Mouse (Mus musculus): Measurements from ENCODE around the gene Flot1. TPM values are rescaled to one million over a fixed set of nuclear protein-coding genes. Genes with fewer than 3 reads are reported as not detected.

Gene Flot1
- polyA plus RNA-seq, 1 experiment from 2014 or later = 55.8 TPM

DNA sequence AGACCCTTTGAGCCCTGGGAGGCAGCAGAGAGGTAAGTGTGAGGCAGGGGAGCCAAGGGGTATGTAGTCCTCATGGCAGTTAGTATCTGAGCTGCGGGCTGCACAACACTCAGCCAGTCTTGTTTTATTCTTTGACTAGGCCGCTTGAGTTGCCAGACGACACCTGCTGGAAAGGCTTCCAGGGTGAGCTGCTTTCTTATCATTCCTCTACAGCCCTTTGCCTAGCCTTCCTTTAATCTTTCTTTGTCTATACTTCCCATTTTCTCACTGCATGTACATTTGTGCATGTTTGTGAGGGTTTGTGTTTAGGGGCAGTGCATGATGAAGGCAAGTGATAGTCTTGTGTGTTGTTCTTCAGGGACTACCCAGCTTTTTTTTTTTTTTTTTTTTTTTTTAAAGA is 27.9 kb downstream of the Flot1 start:
- Histone ChIP-seq H3K4me1 (ENCODE audit: control insufficient read depth, insufficient read depth, low read length) (no peaks in the 10 kb centered on the region), H3K9ac (ENCODE audit: low read length) (no peak overlapping the region), H3K4me3 (replicated peaks; ENCODE audit: low read length) (no peak overlapping the region), H3K4me2 (ENCODE audit: low read depth, low read length) (no peak overlapping the region), H3K27ac (ENCODE audit: low read length) (no peak overlapping the region), H3K36me3 (ENCODE audit: control insufficient read depth, insufficient read depth, low read length) (peaks cover 11% of the 10 kb centered on the region; the same call in 1 of the 2 replicates), H3K27me3 (ENCODE audit: control insufficient read depth, insufficient read depth, low read length) (no peaks in the 10 kb centered on the region), H3K9me3 (replicated peaks; ENCODE audit: control insufficient read depth, low read length) (no peaks in the 10 kb centered on the region)
- WGBS = 83% methylated on average over 3 of the region's 3 CpGs
- no peak for ATAC-seq (ENCODE audit: insufficient read depth, low FRiP score)

DNA sequence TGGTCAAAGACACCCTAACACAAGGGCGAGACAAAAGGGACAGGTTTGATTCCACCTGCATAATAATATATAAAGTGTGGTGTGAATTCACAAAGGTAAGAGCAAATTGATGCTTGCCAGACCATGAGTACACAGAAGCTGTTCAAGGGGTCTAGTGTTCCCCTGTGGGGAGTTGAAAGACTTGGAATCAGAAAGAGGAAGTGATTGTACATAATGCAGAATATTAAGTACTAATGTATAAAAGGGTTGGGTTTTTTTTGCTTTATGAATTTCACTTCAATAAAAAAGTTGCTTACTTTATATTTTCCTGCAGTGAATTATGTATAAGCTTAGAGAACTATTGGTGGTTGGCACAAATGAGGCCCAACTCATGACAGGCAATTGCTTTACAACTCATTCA is 36.3 kb downstream of the Flot1 start:
- Histone ChIP-seq H3K4me2 (ENCODE audit: low read depth, low read length) (no peak overlapping the region), H3K9me3 (replicated peaks; ENCODE audit: control insufficient read depth, low read length) (no peaks in the 10 kb centered on the region), H3K27ac (ENCODE audit: low read length) (no peak overlapping the region), H3K36me3 (ENCODE audit: control insufficient read depth, insufficient read depth, low read length) (peaks cover 13% of the 10 kb centered on the region; the same call in 1 of the 2 replicates), H3K4me1 (ENCODE audit: control insufficient read depth, insufficient read depth, low read length) (peaks cover 9% of the 10 kb centered on the region), H3K27me3 (ENCODE audit: control insufficient read depth, insufficient read depth, low read length) (no peaks in the 10 kb centered on the region), H3K4me3 (replicated peaks; ENCODE audit: low read length) (no peak overlapping the region), H3K9ac (ENCODE audit: low read length) (no peak overlapping the region)
- no peak for ATAC-seq (ENCODE audit: insufficient read depth, low FRiP score)
- WGBS = 83% methylated on average over 1 of the region's 1 CpGs

DNA sequence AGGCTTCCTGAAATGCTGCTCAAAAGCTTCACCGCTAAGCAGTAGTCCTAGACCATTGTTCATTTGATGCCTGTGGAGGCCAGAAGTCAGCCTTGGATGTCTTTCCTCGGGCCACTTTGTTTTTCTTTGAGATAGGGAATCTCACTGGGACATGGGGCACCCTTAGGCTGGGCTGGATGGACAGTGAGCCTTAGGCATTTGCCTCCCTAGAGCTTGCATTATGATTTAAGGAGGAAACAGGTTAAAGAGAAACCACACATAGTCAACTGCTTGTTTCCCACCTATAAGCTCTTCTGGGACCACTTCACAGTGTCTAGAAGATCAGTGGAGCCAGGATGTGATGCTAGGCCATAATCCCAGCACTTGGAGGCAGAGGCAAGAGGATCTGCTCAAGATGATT is 36.8 kb downstream of the Flot1 start:
- Histone ChIP-seq H3K9me3 (replicated peaks; ENCODE audit: control insufficient read depth, low read length) (no peaks in the 10 kb centered on the region), H3K9ac (ENCODE audit: low read length) (no peak overlapping the region), H3K27me3 (ENCODE audit: control insufficient read depth, insufficient read depth, low read length) (no peaks in the 10 kb centered on the region), H3K4me1 (ENCODE audit: control insufficient read depth, insufficient read depth, low read length) (peaks cover 10% of the 10 kb centered on the region), H3K27ac (ENCODE audit: low read length) (no peak overlapping the region), H3K36me3 (ENCODE audit: control insufficient read depth, insufficient read depth, low read length) (peaks cover 13% of the 10 kb centered on the region; the same call in 1 of the 2 replicates), H3K4me2 (ENCODE audit: low read depth, low read length) (no peak overlapping the region), H3K4me3 (replicated peaks; ENCODE audit: low read length) (no peak overlapping the region)
- WGBS = 63% methylated on average over 2 of the region's 2 CpGs
- no peak for ATAC-seq (ENCODE audit: insufficient read depth, low FRiP score)

DNA sequence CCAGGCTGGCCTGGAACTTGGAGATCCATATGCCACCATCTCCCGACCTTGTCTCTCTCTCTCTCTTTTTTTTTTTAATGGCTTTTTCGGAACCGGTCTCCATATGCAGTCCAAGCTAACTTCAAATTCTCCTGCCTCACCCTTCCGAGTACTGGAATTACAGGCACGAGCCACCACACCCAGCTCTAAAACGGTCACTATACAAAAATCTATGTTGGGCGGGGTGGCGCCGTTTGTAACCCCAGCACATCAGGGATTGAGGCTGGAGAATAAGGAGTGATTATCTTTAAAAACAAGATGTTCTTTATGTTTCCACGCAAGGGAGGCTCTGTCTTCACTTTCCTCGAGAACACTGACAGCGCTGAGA is 37.8 kb downstream of the Flot1 start:
- peak overlapping the region; percentile 70 for H3K4me2 ChIP-seq (ENCODE audit: low read depth, low read length)
- peak overlapping the region; percentile 93 for H3K27ac ChIP-seq (ENCODE audit: low read length)
- peak overlapping the region; percentile 88 for H3K4me3 ChIP-seq (replicated peaks; ENCODE audit: low read length)
- peaks cover 15% of the 10 kb centered on the region for H3K4me1 ChIP-seq (ENCODE audit: control insufficient read depth, insufficient read depth, low read length)
- H3K36me3 ChIP-seq (ENCODE audit: control insufficient read depth, insufficient read depth, low read length) = peaks cover 13% of the 10 kb centered on the region; the same call in 1 of the 2 replicates
- no peaks in the 10 kb centered on the region for H3K27me3 ChIP-seq (ENCODE audit: control insufficient read depth, insufficient read depth, low read length)
- 3% methylated on average over 12 of the region's 12 CpGs for WGBS
- ATAC-seq (ENCODE audit: insufficient read depth, low FRiP score) = no peak
- no peaks in the 10 kb centered on the region for H3K9me3 ChIP-seq (replicated peaks; ENCODE audit: control insufficient read depth, low read length)
- H3K9ac ChIP-seq (ENCODE audit: low read length) = peak overlapping the region; percentile 86

- Histone ChIP-seq H3K4me2 (ENCODE audit: low read depth, low read length) (peak within 1 kb of the TSS; percentile 70), H3K36me3 (ENCODE audit: control insufficient read depth, insufficient read depth, low read length) (peaks cover 13% of the 10 kb centered on the region; the same call in 1 of the 2 replicates), H3K4me1 (ENCODE audit: control insufficient read depth, insufficient read depth, low read length) (peaks cover 15% of the 10 kb centered on the region), H3K27me3 (ENCODE audit: control insufficient read depth, insufficient read depth, low read length) (no peaks in the 10 kb centered on the region), H3K4me3 (replicated peaks; ENCODE audit: low read length) (peak within 1 kb of the TSS; percentile 88), H3K9ac (ENCODE audit: low read length) (peak within 1 kb of the TSS; percentile 86), H3K9me3 (replicated peaks; ENCODE audit: control insufficient read depth, low read length) (no peaks in the 10 kb centered on the region), H3K27ac (ENCODE audit: low read length) (peak within 1 kb of the TSS; percentile 93)
- WGBS = under 1% methylated on average over 47 of the region's 47 CpGs
- peak; percentile 92 for ATAC-seq (ENCODE audit: insufficient read depth, low FRiP score)
These were observed 38.3 kb downstream of the Flot1 start, which contains the start of gene Nrm for GRCm38 (mm10) chr17:35861198-35861857. Gene Nrm, plus strand, starts transcription at chr17:35861318.

DNA sequence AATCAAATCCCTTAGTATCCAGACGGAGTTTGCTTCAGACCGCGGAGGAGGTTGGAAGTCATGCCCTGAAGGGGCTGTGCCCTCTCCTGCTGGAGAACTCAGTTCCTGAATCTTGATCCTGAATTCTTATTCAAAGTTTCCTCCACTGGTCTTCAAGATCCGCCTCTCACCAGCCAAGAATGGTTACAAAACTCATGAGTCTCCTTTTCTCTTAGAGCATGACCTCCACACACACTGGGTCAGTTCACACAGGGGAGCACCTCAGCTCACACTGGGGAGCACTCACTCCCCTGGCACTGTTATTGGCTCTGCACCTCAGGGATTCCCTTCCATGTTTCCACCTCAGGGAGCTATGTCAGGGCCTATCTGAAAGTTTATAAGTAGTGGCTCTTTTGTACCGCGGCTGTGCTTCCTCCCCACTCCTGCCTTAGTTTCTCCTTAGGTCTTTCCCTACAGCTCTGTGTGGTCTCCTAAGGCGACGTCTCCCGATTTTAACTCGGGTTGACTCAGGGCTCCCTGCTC is 41.9 kb downstream of the Flot1 start:
- no peaks in the 10 kb centered on the region for H3K36me3 ChIP-seq (ENCODE audit: control insufficient read depth, insufficient read depth, low read length)
- WGBS = 34% methylated on average over 10 of the region's 10 CpGs
- H3K27me3 ChIP-seq (ENCODE audit: control insufficient read depth, insufficient read depth, low read length) = no peaks in the 10 kb centered on the region
- no peak for ATAC-seq (ENCODE audit: insufficient read depth, low FRiP score)
- peak overlapping the region; percentile 74 for H3K4me3 ChIP-seq (replicated peaks; ENCODE audit: low read length)
- peak overlapping the region; percentile 90 for H3K4me2 ChIP-seq (ENCODE audit: low read depth, low read length)
- peak overlapping the region; percentile 99 for H3K27ac ChIP-seq (ENCODE audit: low read length)
- no peaks in the 10 kb centered on the region for H3K9me3 ChIP-seq (replicated peaks; ENCODE audit: control insufficient read depth, low read length)
- H3K4me1 ChIP-seq (ENCODE audit: control insufficient read depth, insufficient read depth, low read length) = peaks cover 42% of the 10 kb centered on the region
- H3K9ac ChIP-seq (ENCODE audit: low read length) = peak overlapping the region; percentile 85

GRCm38 (mm10) chr17:35865481-35866280 is 42.7 kb downstream of the Flot1 start, which contains the start of gene Ppp1r18:
Gene Ppp1r18, plus strand, starts transcription at chr17:35865593.
- peak within 1 kb of the TSS; percentile 90 for H3K4me2 ChIP-seq (ENCODE audit: low read depth, low read length)
- WGBS = under 1% methylated on average over 46 of the region's 48 CpGs
- peak within 1 kb of the TSS; percentile 74 for H3K4me3 ChIP-seq (replicated peaks; ENCODE audit: low read length)
- H3K9ac ChIP-seq (ENCODE audit: low read length) = peak within 1 kb of the TSS; percentile 85
- peak; percentile 67 for ATAC-seq (ENCODE audit: insufficient read depth, low FRiP score)
- H3K36me3 ChIP-seq (ENCODE audit: control insufficient read depth, insufficient read depth, low read length) = no peaks in the 10 kb centered on the region
- H3K27me3 ChIP-seq (ENCODE audit: control insufficient read depth, insufficient read depth, low read length) = no peaks in the 10 kb centered on the region
- H3K27ac ChIP-seq (ENCODE audit: low read length) = peak within 1 kb of the TSS; percentile 99
- H3K4me1 ChIP-seq (ENCODE audit: control insufficient read depth, insufficient read depth, low read length) = peaks cover 46% of the 10 kb centered on the region
- no peaks in the 10 kb centered on the region for H3K9me3 ChIP-seq (replicated peaks; ENCODE audit: control insufficient read depth, low read length)

DNA sequence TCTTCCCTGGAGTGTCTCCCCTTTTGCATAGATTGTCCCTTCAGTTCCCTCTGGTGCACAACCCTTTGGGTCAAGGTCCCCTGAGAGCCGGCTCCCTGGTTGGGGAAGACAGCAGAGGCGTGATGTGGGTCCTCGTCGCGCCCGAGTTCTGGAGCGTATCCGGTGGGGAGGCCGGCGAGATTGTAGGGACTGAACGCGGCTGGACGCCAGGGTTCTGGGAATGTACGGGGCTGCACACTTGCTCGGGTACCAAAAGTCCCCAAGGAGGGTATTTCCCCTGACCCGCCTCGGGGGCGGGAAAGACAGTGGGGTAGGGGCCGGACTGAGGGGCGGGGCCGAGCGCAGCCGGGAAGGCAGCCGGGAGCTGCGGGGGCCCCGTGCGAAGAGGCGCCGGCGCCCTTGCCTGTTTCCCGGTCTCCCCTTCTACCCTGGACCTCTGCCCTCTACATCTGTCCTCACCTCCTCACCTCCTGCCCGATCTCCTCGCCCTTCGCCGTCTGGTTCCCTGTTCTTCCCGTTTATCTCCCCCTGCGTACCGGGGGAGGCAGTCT is 43.3 kb downstream of the Flot1 start:
- H3K9ac ChIP-seq (ENCODE audit: low read length) = peak overlapping the region; percentile 85
- H3K27me3 ChIP-seq (ENCODE audit: control insufficient read depth, insufficient read depth, low read length) = no peaks in the 10 kb centered on the region
- H3K27ac ChIP-seq (ENCODE audit: low read length) = peak overlapping the region; percentile 99
- ATAC-seq (ENCODE audit: insufficient read depth, low FRiP score) = peak; percentile 56
- H3K36me3 ChIP-seq (ENCODE audit: control insufficient read depth, insufficient read depth, low read length) = peaks cover 4% of the 10 kb centered on the region; the same call in 1 of the 2 replicates
- under 1% methylated on average over 38 of the region's 38 CpGs for WGBS
- H3K4me3 ChIP-seq (replicated peaks; ENCODE audit: low read length) = peak overlapping the region; percentile 74
- peak overlapping the region; percentile 90 for H3K4me2 ChIP-seq (ENCODE audit: low read depth, low read length)
- H3K9me3 ChIP-seq (replicated peaks; ENCODE audit: control insufficient read depth, low read length) = peaks cover 3% of the 10 kb centered on the region; the same call in 1 of the 2 replicates
- peaks cover 49% of the 10 kb centered on the region for H3K4me1 ChIP-seq (ENCODE audit: control insufficient read depth, insufficient read depth, low read length)
